Mouse (Mus musculus) heart, postnatal 10 days (tissue): ENCODE measurements around the gene Pard6b. TPM values are rescaled to one million over a fixed set of nuclear protein-coding genes. Genes with fewer than 3 reads are reported as not detected.
"Not testable (repeated sequence)": the region's sequence is repeated elsewhere in the genome, so short reads cannot be mapped to it uniquely, and the experiment has no call there.

ENCODE experiments used
- DNase-seq, 2 experiments: peaks; one replicate each; pipeline ENCODE4 v3.0.0; 2021
- intact Hi-C: fragments of 180-260 bp; cut with DNase I; formaldehyde crosslinking; loops from one replicate; pipeline ENCODE4 v1.15.1; 2025
- total RNA-seq, 2 experiments: library from RNA; stranded (reverse); gene quantifications; 2 replicates each; pipeline ENCODE4 v1.2.3; 2021

The Pard6b gene
- total RNA-seq, result 1 to 10 TPM; 3.4 to 4.9 TPM

- intact Hi-C loops, result loop anchor here (5.0 to 10.0 kb wide), 2 partner anchors 63 to 396 kb away; partner anchors contain the start of genes Cebpb and Tmem189
- peak; percentile 92 for DNase-seq
Observed at GRCm38 (mm10) chr2:168080431-168081246, at the start of gene Pard6b. Gene Pard6b, plus strand, starts transcription at chr2:168081004.

GRCm38 (mm10) chr2:168031842-168032241 lies 49.0 kb upstream of the Pard6b start:
- no peak for DNase-seq
- intact Hi-C loops, result no loop called here

DNA sequence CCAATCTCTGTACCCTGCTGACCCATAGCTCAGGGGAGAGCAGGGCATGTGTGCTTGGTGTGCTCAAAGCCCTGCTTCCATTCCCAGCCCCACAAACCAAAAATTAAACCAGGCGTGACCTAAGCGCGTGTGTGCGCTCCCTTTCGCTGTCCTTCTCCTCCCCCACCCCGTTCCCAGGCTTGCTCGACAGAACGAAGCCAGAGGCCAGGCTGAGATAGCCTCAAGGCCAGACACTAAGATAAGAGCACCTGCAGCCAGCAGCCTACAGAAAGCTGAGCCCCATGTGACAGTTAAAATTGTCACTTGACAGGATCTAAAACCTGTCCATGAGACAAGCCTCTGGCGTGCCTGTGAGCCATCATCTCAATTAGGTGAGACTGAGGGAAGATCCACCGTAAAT lies 46.9 kb upstream of the Pard6b start:
- no peak for DNase-seq
- intact Hi-C loops, result no loop called here

GRCm38 (mm10) chr2:168035907-168036306 lies 44.9 kb upstream of the Pard6b start:
- no peak for DNase-seq
- intact Hi-C loops, result no loop called here

- peak in 1 of 2 experiments; percentile 26 for DNase-seq
- intact Hi-C loops, result no loop called here
Observed at GRCm38 (mm10) chr2:168037063-168037462, 43.7 kb upstream of the Pard6b start.

- DNase-seq, result no peak
- intact Hi-C loops, result no loop called here
Observed at GRCm38 (mm10) chr2:168040751-168041150, 40.1 kb upstream of the Pard6b start.

DNA sequence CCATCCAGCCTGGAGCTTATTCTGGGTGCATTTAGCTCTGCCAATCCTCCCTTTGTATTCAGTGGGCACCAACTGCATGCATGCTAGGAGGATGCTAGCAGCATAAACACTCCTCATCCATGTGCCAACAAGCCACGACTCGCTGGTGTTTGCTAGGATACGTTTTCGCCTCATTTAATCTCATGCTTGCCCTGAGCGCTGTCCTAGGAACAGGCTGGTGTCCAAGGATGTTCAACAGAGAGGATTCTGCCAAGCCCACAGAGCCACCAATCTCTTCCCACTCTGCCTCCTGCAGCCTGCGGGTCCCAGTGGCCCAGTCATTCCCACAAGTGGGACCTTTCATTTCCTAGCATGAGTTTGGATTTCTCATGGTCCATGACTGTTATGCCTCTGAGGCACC lies 38.8 kb upstream of the Pard6b start:
- DNase-seq, result no peak
- intact Hi-C loops, result no loop called here

- no peak for DNase-seq
- intact Hi-C loops, result no loop called here
Observed at GRCm38 (mm10) chr2:168044681-168045287, 36.0 kb upstream of the Pard6b start.

- DNase-seq, result no peak
- intact Hi-C loops, result no loop called here
Observed at GRCm38 (mm10) chr2:168045357-168045756, 35.4 kb upstream of the Pard6b start.

DNA sequence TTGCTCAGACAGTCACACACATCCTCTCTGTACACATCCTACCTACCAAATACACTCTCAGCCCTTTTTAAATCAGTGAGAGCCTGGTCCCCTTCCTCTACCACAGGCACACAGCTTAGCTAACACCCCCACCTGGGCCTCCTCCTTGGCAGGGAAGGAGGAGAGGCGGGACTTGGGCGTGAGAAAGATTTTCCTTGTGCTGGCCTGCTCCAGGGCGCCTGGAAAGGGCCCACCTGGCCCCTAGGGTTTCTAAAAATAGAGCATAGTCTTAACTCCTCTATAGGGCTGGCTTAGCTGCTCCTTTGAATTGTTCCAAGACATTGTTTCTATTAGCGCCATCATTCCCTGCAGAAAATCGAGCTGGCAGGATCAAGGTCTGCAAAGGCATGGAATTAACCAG lies 35.0 kb upstream of the Pard6b start:
- DNase-seq, result peak in 1 of 2 experiments; percentile 30
- intact Hi-C loops, result no loop called here

DNA sequence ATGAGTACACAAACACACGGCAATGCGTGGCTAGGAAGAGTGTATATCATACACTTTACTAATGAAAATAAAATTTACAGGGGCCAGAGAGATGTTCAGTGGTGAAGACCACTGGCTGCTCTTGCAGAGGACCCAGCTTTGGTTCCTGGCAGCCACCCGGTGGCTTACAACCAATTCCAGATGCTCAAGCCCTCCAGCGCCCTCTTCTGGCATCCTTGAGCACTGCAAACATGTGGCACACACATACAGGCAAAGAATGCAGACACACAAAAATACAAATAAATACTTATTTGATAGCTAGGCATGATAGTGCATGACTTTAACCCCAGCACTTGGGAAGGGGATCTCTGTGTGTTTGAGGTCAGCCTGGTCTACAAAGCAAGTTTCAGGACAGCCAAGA lies 34.3 kb upstream of the Pard6b start:
- intact Hi-C loops, result no loop called here
- DNase-seq, result no peak

DNA sequence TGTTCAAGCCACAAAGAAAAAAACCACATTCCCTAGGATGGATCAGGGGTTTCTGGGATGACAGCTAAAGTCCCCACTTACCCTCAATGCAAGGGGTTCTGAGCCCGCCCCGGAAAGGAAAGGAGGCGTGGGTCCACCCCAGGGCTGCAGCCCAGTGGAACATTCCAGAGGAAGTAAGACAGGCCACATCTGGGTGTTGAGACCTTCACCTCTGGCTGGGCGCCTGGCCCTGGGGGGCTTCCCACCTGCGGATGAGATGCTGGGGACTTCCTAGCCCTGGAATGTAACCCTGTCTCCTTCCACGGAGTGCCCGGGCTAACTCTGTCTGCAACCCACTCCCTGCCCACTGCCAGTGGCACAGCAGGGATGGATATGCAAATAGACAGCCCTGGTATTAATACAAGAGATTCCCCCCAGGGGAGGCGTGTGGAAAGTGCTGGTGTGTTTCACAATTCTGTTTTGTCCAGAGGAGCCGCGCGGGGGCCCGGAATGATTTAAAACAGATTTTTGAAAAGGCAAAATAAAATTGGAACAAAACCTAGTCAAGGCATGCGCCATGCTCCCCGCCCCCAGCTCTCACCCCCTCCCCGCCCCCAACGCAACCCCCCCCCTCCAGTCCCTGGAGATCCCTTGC lies 31.7 kb upstream of the Pard6b start:
- intact Hi-C loops, result no loop called here
- no peak for DNase-seq

- intact Hi-C loops, result no loop called here
- peak; percentile 50 to 56 for DNase-seq
Observed at GRCm38 (mm10) chr2:168050000-168050942, 30.5 kb upstream of the Pard6b start.

DNA sequence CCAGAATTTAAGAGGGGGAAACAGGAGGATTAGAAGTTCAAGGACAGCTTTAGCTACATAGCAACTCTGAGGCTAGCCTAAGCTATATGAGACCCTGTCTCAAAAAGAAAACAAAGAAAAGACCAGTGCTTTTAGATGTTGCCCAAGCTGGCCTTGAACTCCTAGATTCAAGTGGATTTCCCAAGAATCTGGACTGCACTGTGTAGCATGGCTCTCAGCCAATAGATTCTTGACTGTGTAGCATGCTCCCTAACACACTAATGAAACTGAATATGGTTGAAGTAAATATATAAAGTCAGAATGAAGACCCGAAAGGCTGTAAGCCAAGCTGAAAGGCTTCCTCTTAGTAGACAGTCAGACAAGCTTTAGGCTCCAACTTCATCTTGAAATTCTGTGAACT lies 28.6 kb upstream of the Pard6b start:
- intact Hi-C loops, result loop anchor here (2.0 kb wide), 1 partner anchor 47 kb away; no protein-coding TSS in a partner anchor
- DNase-seq, result no peak

- DNase-seq, result peak; percentile 17 to 68
- intact Hi-C loops, result loop anchor here (2.0 kb wide), 1 partner anchor 46 kb away; no protein-coding TSS in a partner anchor
Observed at GRCm38 (mm10) chr2:168052689-168053088, 28.1 kb upstream of the Pard6b start.

GRCm38 (mm10) chr2:168054142-168054541 lies 26.7 kb upstream of the Pard6b start:
- no peak for DNase-seq
- intact Hi-C loops, result no loop called here

DNA sequence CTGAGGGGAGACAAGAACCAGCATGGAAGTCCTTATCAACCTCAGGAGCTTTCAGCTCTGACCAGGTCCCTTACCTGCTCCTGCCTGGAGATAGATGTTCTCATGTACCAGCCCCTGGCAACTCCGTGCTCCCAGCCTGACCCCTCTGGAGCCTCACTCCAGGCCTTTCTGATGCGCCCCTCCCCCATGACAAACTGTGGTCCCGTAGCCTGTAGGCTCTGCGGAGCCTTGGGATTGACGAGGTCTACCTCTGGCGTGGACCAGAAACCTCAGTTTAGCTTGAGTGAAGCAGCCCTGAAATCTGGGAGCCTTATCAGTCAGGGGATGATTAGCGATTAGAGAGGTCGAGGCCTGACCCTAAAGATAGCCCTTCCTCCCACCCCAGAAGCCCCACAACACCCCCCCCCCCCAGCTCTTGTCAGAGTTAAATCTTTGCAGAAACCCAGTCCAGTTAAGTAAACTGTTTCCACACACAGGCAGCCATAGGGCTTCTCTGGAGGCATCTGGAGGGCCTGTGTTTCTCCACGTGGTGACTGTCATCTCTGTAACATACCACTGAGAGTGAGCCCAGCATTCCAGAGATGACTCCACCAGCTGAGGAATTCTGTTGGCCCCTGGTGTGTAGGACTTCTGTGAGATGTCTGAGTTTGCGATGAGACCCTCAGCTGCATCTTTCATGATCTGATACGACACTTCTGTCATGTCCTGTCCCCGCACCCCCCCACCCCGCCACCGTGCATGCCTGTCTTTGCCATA lies 24.7 kb upstream of the Pard6b start:
- peak in 1 of 2 experiments; percentile 35 for DNase-seq
- intact Hi-C loops, result no loop called here

GRCm38 (mm10) chr2:168056666-168056933 lies 24.2 kb upstream of the Pard6b start:
- DNase-seq, result no peak
- intact Hi-C loops, result no loop called here

DNA sequence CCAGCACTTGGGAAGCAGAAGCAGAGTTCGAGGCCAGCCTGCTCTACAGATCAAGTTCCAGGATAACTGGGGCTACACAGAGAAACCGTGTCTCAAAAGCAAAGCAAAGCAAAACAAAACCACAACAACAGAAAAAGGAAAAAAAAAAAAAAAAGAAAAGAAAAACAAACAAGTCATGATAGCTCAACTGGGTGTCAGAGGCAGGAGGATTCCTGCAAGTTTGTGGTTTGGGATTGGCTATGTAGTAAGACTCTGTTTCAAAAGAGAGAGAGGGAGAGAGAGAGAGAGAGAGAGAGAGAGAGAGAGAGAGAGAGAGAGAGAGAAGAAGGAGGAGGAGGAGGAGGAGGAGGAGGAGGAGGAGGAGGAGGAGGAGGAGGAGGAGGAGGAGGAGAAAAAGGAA lies 22.9 kb upstream of the Pard6b start:
- DNase-seq, intact Hi-C loops: not testable (repeated sequence)
